Mouse (Mus musculus): ENCODE measurements around the gene Inafm1. TPM values are rescaled to one million over a fixed set of nuclear protein-coding genes. Genes with fewer than 3 reads are reported as not detected.
"Not testable (repeated sequence)": the region's sequence is repeated elsewhere in the genome, so short reads cannot be mapped to it uniquely, and the experiment has no call there.

Gene Inafm1
- polyA plus RNA-seq, 1 experiment from 2014 or later: 24.8 TPM

GRCm38 (mm10) chr7:16310521-16311452, 37.4 kb upstream of the Inafm1 start:
- H3K4me2 ChIP-seq (replicated peaks): peak overlapping the region; percentile 98
- no peak overlapping the region for H3K27ac ChIP-seq
- H3K4me1 ChIP-seq: peaks cover 49% of the 10 kb centered on the region
- peaks cover 32% of the 10 kb centered on the region for H3K27me3 ChIP-seq
- H3K4me3 ChIP-seq: peak overlapping the region; percentile 71
- 1% methylated on average over 29 of the region's 31 CpGs for WGBS
- H3K9me3 ChIP-seq: no peaks in the 10 kb centered on the region
- peak overlapping the region; percentile 78 for H3K9ac ChIP-seq
- no peak for ATAC-seq (ENCODE audit: insufficient number of reproducible peaks, insufficient read depth, low FRiP score, low TSS enrichment)
- H3K36me3 ChIP-seq: no peaks in the 10 kb centered on the region

- no peaks in the 10 kb centered on the region for H3K36me3 ChIP-seq
- no peaks in the 10 kb centered on the region for H3K9me3 ChIP-seq
- H3K4me3 ChIP-seq: peak overlapping the region; percentile 71
- H3K4me2 ChIP-seq (replicated peaks): peak overlapping the region; percentile 98
- WGBS: 1% methylated on average over 52 of the region's 56 CpGs
- H3K27ac ChIP-seq: 0 out of 2 replicates have a peak overlapping the region, but pooled peaks have one; percentile 17
- no peak for ATAC-seq (ENCODE audit: insufficient number of reproducible peaks, insufficient read depth, low FRiP score, low TSS enrichment)
- H3K9ac ChIP-seq: peak overlapping the region; percentile 78
- H3K27me3 ChIP-seq: peaks cover 32% of the 10 kb centered on the region
- H3K4me1 ChIP-seq: peaks cover 49% of the 10 kb centered on the region
These were observed 36.7 kb upstream of the Inafm1 start for GRCm38 (mm10) chr7:16310020-16310520.

- Histone ChIP-seq H3K27me3 (peaks cover 32% of the 10 kb centered on the region), H3K9ac (peak overlapping the region; percentile 78), H3K9me3 (no peaks in the 10 kb centered on the region), H3K4me3 (peak overlapping the region; percentile 71), H3K4me1 (peaks cover 49% of the 10 kb centered on the region), H3K27ac (peak overlapping the region; percentile 57; the same call in 1 of the 2 replicates), H3K36me3 (no peaks in the 10 kb centered on the region), H3K4me2 (replicated peaks) (peak overlapping the region; percentile 98)
- ATAC-seq (ENCODE audit: insufficient number of reproducible peaks, insufficient read depth, low FRiP score, low TSS enrichment): peak; percentile 36; the same call in 1 of the 2 replicates
- WGBS: under 1% methylated on average over 59 of the region's 61 CpGs
These were observed 36.1 kb upstream of the Inafm1 start for GRCm38 (mm10) chr7:16309318-16310019.

GRCm38 (mm10) chr7:16308555-16309317, 35.3 kb upstream of the Inafm1 start:
- no peak; the same call in 1 of the 2 replicates for ATAC-seq (ENCODE audit: insufficient number of reproducible peaks, insufficient read depth, low FRiP score, low TSS enrichment)
- Histone ChIP-seq H3K4me2 (replicated peaks) (peak overlapping the region; percentile 98), H3K27me3 (peaks cover 32% of the 10 kb centered on the region), H3K36me3 (no peaks in the 10 kb centered on the region), H3K9me3 (no peaks in the 10 kb centered on the region), H3K9ac (peak overlapping the region; percentile 78), H3K27ac (peak overlapping the region; percentile 57; the same call in 1 of the 2 replicates), H3K4me3 (peak overlapping the region; percentile 71), H3K4me1 (peaks cover 44% of the 10 kb centered on the region)
- 42% methylated on average over 16 of the region's 16 CpGs for WGBS

GRCm38 (mm10) chr7:16308093-16308492, 34.7 kb upstream of the Inafm1 start, which contains the start of gene Bbc3:
Gene Bbc3 (plus strand): TSS chr7:16308393.
- Histone ChIP-seq H3K9ac (peak within 1 kb of the TSS; percentile 78), H3K27ac (peak within 1 kb of the TSS; percentile 57; the same call in 1 of the 2 replicates), H3K27me3 (peaks cover 32% of the 10 kb centered on the region), H3K4me3 (peak within 1 kb of the TSS; percentile 71), H3K4me2 (replicated peaks) (peak within 1 kb of the TSS; percentile 98), H3K4me1 (peaks cover 39% of the 10 kb centered on the region)
- 69% methylated on average over 1 of the region's 1 CpGs for WGBS
- ATAC-seq (ENCODE audit: insufficient number of reproducible peaks, insufficient read depth, low FRiP score, low TSS enrichment); H3K9me3 ChIP-seq; H3K36me3 ChIP-seq: not testable (repeated sequence)

GRCm38 (mm10) chr7:16307141-16307540, 33.7 kb upstream of the Inafm1 start:
- H3K4me2 ChIP-seq (replicated peaks); H3K9me3 ChIP-seq; H3K9ac ChIP-seq; H3K36me3 ChIP-seq; H3K27ac ChIP-seq; ATAC-seq (ENCODE audit: insufficient number of reproducible peaks, insufficient read depth, low FRiP score, low TSS enrichment); H3K4me3 ChIP-seq: not testable (repeated sequence)
- WGBS: 76% methylated on average over 6 of the region's 6 CpGs
- H3K27me3 ChIP-seq: peaks cover 26% of the 10 kb centered on the region
- peaks cover 29% of the 10 kb centered on the region for H3K4me1 ChIP-seq

- peak overlapping the region; percentile 47 for H3K4me3 ChIP-seq
- peak overlapping the region; percentile 70; the same call in 1 of the 2 replicates for H3K27ac ChIP-seq
- H3K4me1 ChIP-seq: peaks cover 24% of the 10 kb centered on the region
- no peaks in the 10 kb centered on the region for H3K36me3 ChIP-seq
- peak overlapping the region; percentile 82 for H3K4me2 ChIP-seq (replicated peaks)
- peak overlapping the region; percentile 63 for H3K9ac ChIP-seq
- under 1% methylated on average over 52 of the region's 52 CpGs for WGBS
- no peaks in the 10 kb centered on the region for H3K9me3 ChIP-seq
- ATAC-seq (ENCODE audit: insufficient number of reproducible peaks, insufficient read depth, low FRiP score, low TSS enrichment): peak; percentile 79
- H3K27me3 ChIP-seq: no peaks in the 10 kb centered on the region
These were observed 26.1 kb upstream of the Inafm1 start for GRCm38 (mm10) chr7:16299419-16300035.

GRCm38 (mm10) chr7:16298927-16299326, 25.5 kb upstream of the Inafm1 start:
- peak overlapping the region; percentile 70; the same call in 1 of the 2 replicates for H3K27ac ChIP-seq
- H3K9ac ChIP-seq: 0 out of 2 replicates have a peak overlapping the region, but pooled peaks have one; percentile 63
- H3K9me3 ChIP-seq: no peaks in the 10 kb centered on the region
- no peaks in the 10 kb centered on the region for H3K36me3 ChIP-seq
- H3K4me3 ChIP-seq: peak overlapping the region; percentile 47
- no peaks in the 10 kb centered on the region for H3K27me3 ChIP-seq
- no peak for ATAC-seq (ENCODE audit: insufficient number of reproducible peaks, insufficient read depth, low FRiP score, low TSS enrichment)
- peaks cover 24% of the 10 kb centered on the region for H3K4me1 ChIP-seq
- WGBS: 83% methylated on average over 5 of the region's 5 CpGs
- peak overlapping the region; percentile 82 for H3K4me2 ChIP-seq (replicated peaks)

- Histone ChIP-seq H3K27me3 (no peaks in the 10 kb centered on the region), H3K27ac (no peak overlapping the region; the same call in 1 of the 2 replicates), H3K4me2 (replicated peaks) (peak overlapping the region; percentile 68; the same call in 1 of the 2 replicates), H3K36me3 (no peaks in the 10 kb centered on the region), H3K4me3 (no peak overlapping the region), H3K4me1 (peaks cover 24% of the 10 kb centered on the region), H3K9me3 (no peaks in the 10 kb centered on the region), H3K9ac (no peak overlapping the region)
- WGBS: 65% methylated on average over 2 of the region's 2 CpGs
- no peak for ATAC-seq (ENCODE audit: insufficient number of reproducible peaks, insufficient read depth, low FRiP score, low TSS enrichment)
These were observed 24.2 kb upstream of the Inafm1 start for GRCm38 (mm10) chr7:16297616-16298015.

GRCm38 (mm10) chr7:16296766-16297390, 23.5 kb upstream of the Inafm1 start:
- H3K4me3 ChIP-seq: peak overlapping the region; percentile 30
- no peaks in the 10 kb centered on the region for H3K27me3 ChIP-seq
- under 1% methylated on average over 22 of the region's 22 CpGs for WGBS
- H3K36me3 ChIP-seq: no peaks in the 10 kb centered on the region
- no peaks in the 10 kb centered on the region for H3K9me3 ChIP-seq
- H3K4me1 ChIP-seq: peaks cover 24% of the 10 kb centered on the region
- H3K9ac ChIP-seq: peak overlapping the region; percentile 40
- peak overlapping the region; percentile 68 for H3K4me2 ChIP-seq (replicated peaks)
- peak overlapping the region; percentile 79 for H3K27ac ChIP-seq
- ATAC-seq (ENCODE audit: insufficient number of reproducible peaks, insufficient read depth, low FRiP score, low TSS enrichment): no peak

All from embryonic facial prominence, embryonic 12.5 days (tissue).